Mouse (Mus musculus) E14TG2a.4 (cell line): Measurements from ENCODE around the gene Mnd1.

Experiments
- H3K27me3 ChIP-seq: 2 replicates; pipeline ENCODE4 v1.6.1; 2014; ENCODE audit warnings: low read length, control low read depth; ENCODE audit not compliant: insufficient read depth
- H3K36me3 ChIP-seq: 2 replicates; pipeline ENCODE4 v1.6.1; 2014; ENCODE audit warnings: low read length, control low read depth; ENCODE audit not compliant: insufficient read depth
- H3K4me1 ChIP-seq: replicated peaks from 2 replicates; pipeline ENCODE4 v1.6.1; 2014; ENCODE audit warnings: low read depth, low read length, control low read depth
- H3K4me3 ChIP-seq: replicated peaks from 2 replicates; pipeline ENCODE4 v1.5.1; 2014; ENCODE audit warnings: mild to moderate bottlenecking, low read length
- H3K9me3 ChIP-seq: 2 replicates; pipeline ENCODE4 v1.6.1; 2014; ENCODE audit warnings: low read length, control low read depth
- CTCF ChIP-seq: conservative IDR thresholded peaks from 2 replicates; pipeline ENCODE4 v1.5.1; 2014; ENCODE audit warnings: low read length
- NANOG ChIP-seq: IDR thresholded peaks from 2 replicates; pipeline ENCODE4 v1.6.1; 2014; ENCODE audit warnings: borderline replicate concordance, low read length, mixed read lengths
- POU5F1 ChIP-seq: IDR thresholded peaks from 2 replicates; pipeline ENCODE4 v1.6.1; 2014; ENCODE audit warnings: low read length, borderline replicate concordance

The Mnd1 gene

GRCm38 (mm10) chr3:84075516-84075915 is 80.1 kb downstream of the Mnd1 start:
- Histone ChIP-seq H3K27me3 (no peaks in the 10 kb centered on the region), H3K36me3 (no peaks in the 10 kb centered on the region), H3K4me1 (peaks cover 11% of the 10 kb centered on the region; the same call in 1 of the 2 replicates), H3K9me3 (peaks cover 7% of the 10 kb centered on the region; the same call in 1 of the 2 replicates), H3K4me3 (no peak overlapping the region)
- TF ChIP-seq POU5F1 (no peak), CTCF (no peak), NANOG (no peak)

GRCm38 (mm10) chr3:84074777-84075176 is 80.8 kb downstream of the Mnd1 start:
- H3K4me1 ChIP-seq: peaks cover 11% of the 10 kb centered on the region; the same call in 1 of the 2 replicates
- no peak for TF ChIP-seq NANOG
- TF ChIP-seq POU5F1: no peak
- TF ChIP-seq CTCF: no peak
- H3K36me3 ChIP-seq: no peaks in the 10 kb centered on the region
- peaks cover 7% of the 10 kb centered on the region; the same call in 1 of the 2 replicates for H3K9me3 ChIP-seq
- H3K27me3 ChIP-seq: no peaks in the 10 kb centered on the region
- no peak overlapping the region for H3K4me3 ChIP-seq

GRCm38 (mm10) chr3:84071641-84072040 is 83.9 kb downstream of the Mnd1 start:
- Histone ChIP-seq H3K27me3 (no peaks in the 10 kb centered on the region), H3K4me3 (no peak overlapping the region), H3K9me3 (no peaks in the 10 kb centered on the region), H3K36me3 (no peaks in the 10 kb centered on the region), H3K4me1 (peaks cover 11% of the 10 kb centered on the region; the same call in 1 of the 2 replicates)
- TF ChIP-seq NANOG: no peak
- TF ChIP-seq CTCF: no peak
- no peak for TF ChIP-seq POU5F1

- H3K4me3 ChIP-seq: no peak overlapping the region
- H3K4me1 ChIP-seq: peaks cover 11% of the 10 kb centered on the region; the same call in 1 of the 2 replicates
- no peak for TF ChIP-seq NANOG
- TF ChIP-seq POU5F1: no peak
- TF ChIP-seq CTCF: no peak
- H3K27me3 ChIP-seq: no peaks in the 10 kb centered on the region
- no peaks in the 10 kb centered on the region for H3K36me3 ChIP-seq
- H3K9me3 ChIP-seq: no peaks in the 10 kb centered on the region
Observed at GRCm38 (mm10) chr3:84070811-84071210, 84.8 kb downstream of the Mnd1 start.

- Histone ChIP-seq H3K4me1 (peaks cover 11% of the 10 kb centered on the region; the same call in 1 of the 2 replicates), H3K36me3 (no peaks in the 10 kb centered on the region), H3K9me3 (no peaks in the 10 kb centered on the region), H3K4me3 (no peak overlapping the region), H3K27me3 (no peaks in the 10 kb centered on the region)
- TF ChIP-seq NANOG (no peak), CTCF (no peak), POU5F1 (no peak)
Observed at GRCm38 (mm10) chr3:84068831-84069709, 86.5 kb downstream of the Mnd1 start.

- Histone ChIP-seq H3K4me3 (no peak overlapping the region), H3K9me3 (no peaks in the 10 kb centered on the region), H3K27me3 (no peaks in the 10 kb centered on the region), H3K4me1 (0 out of 2 replicates have a peak, but pooled peaks cover 1% of the 10 kb centered on the region), H3K36me3 (no peaks in the 10 kb centered on the region)
- TF ChIP-seq CTCF (no peak), NANOG (no peak), POU5F1 (no peak)
Observed at GRCm38 (mm10) chr3:84065825-84066224, 89.8 kb downstream of the Mnd1 start.

- TF ChIP-seq CTCF (no peak), POU5F1 (no peak), NANOG (no peak)
Observed at GRCm38 (mm10) chr3:84063369-84063914, 92.1 kb downstream of the Mnd1 start.

More at GRCm38 (mm10) chr3:84063369-84063914, 92.1 kb downstream of the Mnd1 start:
- no peaks in the 10 kb centered on the region for H3K36me3 ChIP-seq
- no peak overlapping the region for H3K4me3 ChIP-seq
- H3K9me3 ChIP-seq: peaks cover 16% of the 10 kb centered on the region
- no peaks in the 10 kb centered on the region for H3K4me1 ChIP-seq
- no peaks in the 10 kb centered on the region for H3K27me3 ChIP-seq
